Mouse (Mus musculus): ENCODE measurements at regions not wholly inside any gene's neighbourhood (a gene's known extent, or its start where the extent isn't known, plus 50 kb on each side); places are given as distances from the start of the nearest gene placed in this dataset.

GRCm38 (mm10) chr9:46469521-46469920 is 149.7 kb upstream of the 4931429L15Rik start:
- TF ChIP-seq POLR2A (IDR thresholded peaks at IDR 0.05; ENCODE audit: borderline replicate concordance, extremely low read depth, insufficient read depth, insufficient read length, poor library complexity, severe bottlenecking), result no peak
- no peak for TF ChIP-seq CTCF (IDR thresholded peaks at IDR 0.05; ENCODE audit: borderline replicate concordance, extremely low read depth, insufficient read depth, insufficient read length)

All from brain, embryonic 14.5 days (tissue).